Mouse (Mus musculus) testis, adult 2 months (tissue): ENCODE results near the gene St3gal3. TPM values are rescaled to one million over a fixed set of nuclear protein-coding genes. Genes with fewer than 3 reads are reported as not detected.

Source experiments
- H3K27ac ChIP-seq: fragments of 200-500 bp; 2 replicates; pipeline ENCODE4 v1.5.1; 2012; ENCODE audit warnings: low read depth, low read length; ENCODE audit not compliant: control insufficient read depth, insufficient read depth
- H3K27me3 ChIP-seq: fragments of 200-500 bp; 2 replicates; pipeline ENCODE4 v1.6.1; 2012; ENCODE audit warnings: mild to moderate bottlenecking, low read length, moderate library complexity; ENCODE audit not compliant: control insufficient read depth, insufficient read depth
- H3K36me3 ChIP-seq: fragments of 200-500 bp; 2 replicates; pipeline ENCODE4 v1.6.1; 2012; ENCODE audit warnings: mild to moderate bottlenecking, low read length; ENCODE audit not compliant: control insufficient read depth, insufficient read depth
- H3K4me1 ChIP-seq: fragments of 200-500 bp; 2 replicates; pipeline ENCODE4 v1.6.1; 2012; ENCODE audit warnings: low read length; ENCODE audit not compliant: control insufficient read depth, insufficient read depth
- H3K4me3 ChIP-seq: fragments of 200-500 bp; 2 replicates; pipeline ENCODE4 v1.5.1; 2012; ENCODE audit warnings: low read depth, mild to moderate bottlenecking, low read length, moderate library complexity, mixed read lengths; ENCODE audit not compliant: control insufficient read depth
- CTCF ChIP-seq: fragments of 200-500 bp; IDR thresholded peaks from 2 replicates; pipeline ENCODE4 v1.5.1; 2012; ENCODE audit warnings: low read depth, mild to moderate bottlenecking, inconsistent platforms, low read length, moderate library complexity; ENCODE audit not compliant: control insufficient read depth, insufficient read depth, insufficient replicate concordance
- POLR2A ChIP-seq: fragments of 200-500 bp; IDR thresholded peaks from 2 replicates; pipeline ENCODE4 v1.6.1; 2012; ENCODE audit warnings: low read depth, mild to moderate bottlenecking, inconsistent platforms, low read length, moderate library complexity; ENCODE audit not compliant: control insufficient read depth
- polyA plus RNA-seq: library from polyadenylated mRNA; depleted of rRNA; stranded (reverse); fragments of >200 nt; gene quantifications from 2 replicates; pipeline ENCODE4 v1.2.3, GENCODE M21; 2012

The St3gal3 gene
- polyA plus RNA-seq, 1 experiment: 3.4 TPM

DNA sequence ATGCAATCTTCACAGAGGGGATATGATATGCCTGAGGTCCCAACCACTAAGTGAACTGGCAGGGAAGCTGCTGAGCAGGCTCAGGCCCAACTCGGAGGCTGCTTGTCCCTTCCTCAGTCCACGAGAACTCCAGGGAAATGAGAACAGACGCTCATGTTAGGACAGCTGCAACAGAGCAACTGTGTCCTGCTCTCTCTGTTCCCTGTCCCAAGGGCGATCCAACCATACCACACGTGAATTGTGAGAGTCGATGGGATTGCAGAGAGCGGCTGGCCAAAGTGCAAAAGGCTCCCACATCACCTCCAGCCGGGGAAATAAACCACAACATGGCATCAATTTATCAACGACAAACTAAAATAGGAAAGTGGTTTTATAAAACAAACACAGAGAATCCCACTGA, 90.2 kb downstream of the St3gal3 start:
- H3K4me1 ChIP-seq: no peaks in the 10 kb centered on the region
- H3K4me3 ChIP-seq: no peak overlapping the region
- H3K36me3 ChIP-seq: no peaks in the 10 kb centered on the region
- TF ChIP-seq POLR2A: no peak
- no peak for TF ChIP-seq CTCF
- no peak overlapping the region for H3K27ac ChIP-seq
- H3K27me3 ChIP-seq: no peaks in the 10 kb centered on the region

DNA sequence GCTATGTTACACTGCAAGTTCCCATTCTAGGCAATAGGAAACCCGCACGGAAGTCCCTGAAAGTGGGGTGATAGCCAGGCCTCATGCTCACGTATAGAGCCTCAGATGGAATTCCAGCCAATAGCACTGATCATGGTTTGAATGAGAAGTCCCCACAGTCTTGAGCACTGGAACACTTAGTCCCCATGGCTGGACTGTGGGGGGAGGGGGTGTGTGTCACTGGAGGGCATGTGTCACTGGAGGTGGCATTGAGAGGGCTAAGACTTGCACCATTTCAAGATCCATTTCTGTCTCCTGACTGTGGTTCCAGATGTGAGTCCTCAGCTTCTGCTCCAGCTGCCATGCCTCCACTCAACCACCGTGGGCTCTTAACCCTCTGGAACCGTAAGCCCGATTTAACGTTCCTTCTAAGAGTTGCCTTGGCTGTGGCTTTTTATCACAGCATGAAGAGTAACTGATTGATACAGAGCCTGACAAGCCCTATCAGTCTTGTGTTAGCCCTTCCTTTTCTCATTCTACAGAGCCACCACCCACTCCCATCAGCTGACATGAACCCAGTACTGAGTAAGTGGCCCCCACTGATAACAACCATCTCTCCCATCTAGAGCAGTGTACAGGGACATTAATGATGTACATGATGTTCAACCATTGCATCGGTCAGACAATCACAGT, 91.2 kb downstream of the St3gal3 start:
- Histone ChIP-seq H3K27ac (no peak overlapping the region), H3K27me3 (no peaks in the 10 kb centered on the region), H3K36me3 (no peaks in the 10 kb centered on the region), H3K4me1 (no peaks in the 10 kb centered on the region), H3K4me3 (no peak overlapping the region)
- no peak for TF ChIP-seq CTCF
- TF ChIP-seq POLR2A: no peak

DNA sequence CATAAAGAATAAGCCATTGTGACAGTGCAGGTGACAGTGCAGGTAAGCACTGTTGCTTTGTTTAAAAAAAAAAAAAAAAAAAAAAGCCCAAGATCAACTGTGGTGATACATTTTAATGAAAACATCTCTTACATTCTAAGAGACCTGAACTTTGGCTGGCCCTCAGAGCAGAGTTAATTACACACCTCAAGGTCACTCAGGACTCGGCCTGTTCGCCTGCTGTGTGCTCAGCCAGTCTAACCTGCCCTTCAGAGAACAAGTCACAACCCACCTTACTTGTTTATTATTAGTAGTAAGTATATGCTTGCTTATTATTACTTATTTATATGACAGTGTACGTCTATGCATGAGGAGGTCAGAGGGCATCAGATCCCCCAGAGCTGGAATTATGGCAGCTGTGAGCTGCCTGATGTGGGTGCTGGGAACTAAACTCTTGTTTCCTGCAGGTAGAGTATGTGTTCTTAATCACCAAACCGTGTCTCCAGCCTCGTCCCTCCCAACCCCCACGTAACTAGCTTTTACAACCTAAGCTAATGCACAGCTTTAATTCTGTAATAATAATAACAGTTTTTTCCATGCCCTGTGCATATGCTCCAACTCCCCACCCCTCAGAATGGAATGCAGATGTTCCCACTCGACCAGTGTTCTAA, 91.9 kb downstream of the St3gal3 start:
- no peaks in the 10 kb centered on the region for H3K27me3 ChIP-seq
- H3K27ac ChIP-seq: no peak overlapping the region

DNA sequence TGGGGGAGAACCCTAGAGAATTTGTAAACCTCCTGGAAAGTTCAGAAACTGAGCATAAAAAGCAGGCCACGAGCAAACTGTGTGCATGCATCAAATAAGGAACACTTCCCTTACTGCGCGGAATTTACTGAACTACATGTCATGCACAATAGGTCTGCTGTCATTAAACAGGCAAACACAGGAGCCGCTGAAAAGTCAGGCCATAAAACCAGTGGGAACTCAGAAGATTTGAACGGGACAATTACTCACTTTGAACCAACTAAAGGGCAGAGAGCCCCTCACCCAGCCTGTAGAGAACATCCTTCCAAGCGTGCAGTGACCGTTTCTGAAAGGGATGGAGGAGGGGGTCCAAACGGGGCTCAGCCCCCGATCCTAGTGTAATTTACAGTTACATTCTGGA, 93.6 kb downstream of the St3gal3 start:
- TF ChIP-seq CTCF: no peak
- no peak for TF ChIP-seq POLR2A
- Histone ChIP-seq H3K4me3 (no peak overlapping the region), H3K36me3 (no peaks in the 10 kb centered on the region), H3K27me3 (no peaks in the 10 kb centered on the region), H3K4me1 (no peaks in the 10 kb centered on the region), H3K27ac (no peak overlapping the region)

More for the DNA sequence above, 91.9 kb downstream of the St3gal3 start:
- no peak for TF ChIP-seq POLR2A
- TF ChIP-seq CTCF: no peak
- no peak overlapping the region for H3K4me3 ChIP-seq
- H3K4me1 ChIP-seq: no peaks in the 10 kb centered on the region
- H3K36me3 ChIP-seq: no peaks in the 10 kb centered on the region

DNA sequence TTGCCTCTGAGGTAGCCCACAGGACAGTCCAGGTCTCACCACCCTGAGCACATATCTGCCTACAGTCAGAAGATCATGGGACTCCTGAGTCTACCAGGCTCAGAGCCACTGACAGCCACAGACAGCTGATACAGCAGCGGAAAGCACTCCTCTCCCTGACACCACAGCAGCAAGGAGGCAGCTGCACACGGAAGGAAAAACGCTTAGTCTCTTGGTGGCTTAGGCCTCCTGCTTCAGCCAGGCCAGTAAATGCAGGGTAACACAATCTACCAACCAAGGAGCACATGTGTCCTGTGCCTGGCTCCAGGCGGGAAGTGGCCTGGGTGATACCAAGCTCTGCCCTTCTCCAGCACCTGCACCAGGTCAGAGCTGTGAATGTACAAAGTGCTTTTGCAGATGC, 94.1 kb downstream of the St3gal3 start:
- no peaks in the 10 kb centered on the region for H3K27me3 ChIP-seq
- H3K4me1 ChIP-seq: no peaks in the 10 kb centered on the region
- no peak for TF ChIP-seq CTCF
- no peak for TF ChIP-seq POLR2A
- no peak overlapping the region for H3K4me3 ChIP-seq
- H3K36me3 ChIP-seq: no peaks in the 10 kb centered on the region
- H3K27ac ChIP-seq: no peak overlapping the region

DNA sequence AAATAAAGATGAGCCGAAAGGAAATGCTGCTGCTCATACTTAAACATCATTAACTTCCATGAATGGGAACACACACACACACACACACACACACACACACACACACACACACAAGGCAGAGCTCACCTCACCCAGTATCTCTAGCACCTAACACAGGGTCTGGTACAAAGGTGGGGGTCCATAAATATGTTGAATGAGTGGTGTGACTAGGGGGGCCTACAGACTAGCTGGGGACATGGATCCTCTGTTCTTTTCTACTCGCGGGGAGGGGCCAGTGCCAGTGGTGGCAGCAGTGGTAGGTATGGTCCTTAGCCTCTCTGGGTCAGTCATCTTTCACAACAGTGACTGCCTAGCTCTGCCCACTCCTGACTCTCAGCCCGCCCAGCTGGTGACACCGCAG, 94.8 kb downstream of the St3gal3 start:
- no peak overlapping the region for H3K27ac ChIP-seq
- no peaks in the 10 kb centered on the region for H3K27me3 ChIP-seq
- H3K4me1 ChIP-seq: no peaks in the 10 kb centered on the region
- H3K36me3 ChIP-seq: no peaks in the 10 kb centered on the region
- TF ChIP-seq CTCF: no peak
- TF ChIP-seq POLR2A: no peak
- no peak overlapping the region for H3K4me3 ChIP-seq

DNA sequence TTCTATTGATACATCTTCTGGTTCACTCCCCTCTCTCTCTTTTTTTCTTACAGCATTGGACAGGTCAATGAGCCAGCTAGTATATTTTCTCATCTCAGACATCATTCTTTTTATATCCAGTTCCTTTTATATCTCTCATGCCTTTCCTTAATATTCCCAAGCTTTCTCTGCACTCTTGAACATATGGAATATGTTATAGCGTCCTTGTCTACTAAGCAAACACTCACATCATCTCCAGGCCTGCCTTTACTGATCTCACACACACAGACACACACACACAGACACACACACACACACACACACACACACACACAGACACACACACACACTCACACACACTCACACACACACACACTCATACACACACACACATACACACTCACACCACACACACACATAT, 96.7 kb downstream of the St3gal3 start:
- H3K27me3 ChIP-seq: no peaks in the 10 kb centered on the region
- H3K36me3 ChIP-seq: no peaks in the 10 kb centered on the region
- H3K4me1 ChIP-seq: no peaks in the 10 kb centered on the region
- no peak for TF ChIP-seq CTCF
- no peak for TF ChIP-seq POLR2A
- no peak overlapping the region for H3K27ac ChIP-seq
- no peak overlapping the region for H3K4me3 ChIP-seq
